Mouse (Mus musculus): Measurements from ENCODE around the gene Dmap1. TPM values are rescaled to one million over a fixed set of nuclear protein-coding genes. Genes with fewer than 3 reads are reported as not detected.
A peak's percentile ranks its signal among the peaks of the same experiment; 100 is the strongest.

Dmap1 gene
- 81.9 and 83.3 TPM in 2 replicates for polyA plus RNA-seq (2015; fragmentation: Nextera tagmentation; extraction: Ambion mirVana)

DNA sequence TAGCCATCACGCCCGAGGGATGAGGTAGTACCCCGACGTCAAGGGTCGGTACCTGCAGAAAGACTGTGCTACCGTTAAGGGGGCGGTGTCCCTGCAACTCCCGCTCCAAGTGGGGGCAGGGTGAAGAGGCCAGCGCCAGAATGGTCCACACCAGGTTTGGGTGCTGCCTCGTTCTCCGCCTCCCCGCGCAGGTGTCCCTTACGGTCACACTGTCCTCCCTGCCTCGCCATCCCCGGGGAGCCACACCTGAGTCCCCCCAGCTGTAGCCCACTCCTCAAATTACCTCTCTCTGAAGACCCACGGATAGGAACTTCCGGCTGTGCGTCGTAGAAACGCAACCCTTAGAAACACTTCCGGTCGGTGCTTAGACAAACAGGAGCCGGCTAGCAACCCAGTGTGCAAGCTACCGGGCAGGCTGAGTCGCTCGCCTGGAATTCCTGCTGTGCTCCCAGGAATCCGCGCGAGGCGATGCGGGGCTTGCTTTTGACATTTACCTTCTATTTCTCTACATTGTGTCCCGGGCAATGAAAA, at the start of gene Dmap1:
TSS of gene Dmap1 (minus strand) at position 343 of the 531 bp plus-strand sequence.
- H3K9me3 ChIP-seq (replicated peaks; ENCODE audit: control insufficient read depth, low read length, poor library complexity, severe bottlenecking): no peaks in the 10 kb centered on the region
- H3K9ac ChIP-seq (ENCODE audit: low read depth, low read length): peak within 1 kb of the TSS; percentile 91
- peaks cover 16% of the 10 kb centered on the region for H3K4me1 ChIP-seq (ENCODE audit: control insufficient read depth, insufficient read depth, low read length)
- peak; percentile 90 for ATAC-seq
- no peaks in the 10 kb centered on the region for H3K27me3 ChIP-seq (ENCODE audit: control insufficient read depth, insufficient read depth, low read depth, low read length)
- WGBS: under 1% methylated on average over 33 of the region's 33 CpGs
- peak within 1 kb of the TSS; percentile 92 for H3K4me3 ChIP-seq (ENCODE audit: low read depth, low read length)
- H3K4me2 ChIP-seq (ENCODE audit: low read length): peak within 1 kb of the TSS; percentile 96
- H3K36me3 ChIP-seq (ENCODE audit: control insufficient read depth, insufficient read depth, low read length): peaks cover 7% of the 10 kb centered on the region; the same call in 1 of the 2 replicates
- H3K27ac ChIP-seq (ENCODE audit: low read length): peak within 1 kb of the TSS; percentile 28; the same call in 1 of the 2 replicates

DNA sequence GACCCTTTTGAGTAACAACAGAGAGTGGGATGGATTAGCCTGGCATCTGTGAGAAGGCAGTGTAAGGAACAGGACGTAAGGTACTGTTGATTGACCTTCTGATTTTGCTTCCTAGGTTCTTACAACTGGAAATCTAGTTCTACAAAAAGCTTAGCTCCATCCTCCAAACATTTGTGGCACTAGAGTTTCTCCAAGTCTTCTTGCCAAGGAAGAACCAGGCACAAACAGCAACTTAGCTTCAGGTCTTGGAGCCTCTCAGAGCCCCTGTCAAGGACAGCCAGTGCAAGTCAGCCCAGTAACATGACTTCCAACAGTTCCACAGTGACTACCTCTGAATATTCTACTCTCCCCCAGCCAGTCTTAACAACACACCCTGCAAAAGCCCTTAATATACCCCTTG, 42.0 kb upstream of the Dmap1 start, which contains the start of gene Gm12845:
TSS of gene Gm12845 (plus strand) at position 301 of the 400 bp plus-strand sequence.
- Histone ChIP-seq H3K9ac (ENCODE audit: low read depth, low read length) (no peak within 1 kb of the TSS), H3K4me1 (ENCODE audit: control insufficient read depth, insufficient read depth, low read length) (no peaks in the 10 kb centered on the region), H3K4me3 (ENCODE audit: low read depth, low read length) (no peak within 1 kb of the TSS), H3K27ac (ENCODE audit: low read length) (no peak within 1 kb of the TSS), H3K36me3 (ENCODE audit: control insufficient read depth, insufficient read depth, low read length) (no peaks in the 10 kb centered on the region), H3K9me3 (replicated peaks; ENCODE audit: control insufficient read depth, low read length, poor library complexity, severe bottlenecking) (no peaks in the 10 kb centered on the region), H3K27me3 (ENCODE audit: control insufficient read depth, insufficient read depth, low read depth, low read length) (no peaks in the 10 kb centered on the region), H3K4me2 (ENCODE audit: low read length) (no peak within 1 kb of the TSS)
- no peak for ATAC-seq
- WGBS: 81% methylated on average over 1 of the region's 1 CpGs

- ATAC-seq: no peak
- H3K9me3 ChIP-seq (replicated peaks; ENCODE audit: control insufficient read depth, low read length, poor library complexity, severe bottlenecking): no peaks in the 10 kb centered on the region
Observed at GRCm38 (mm10) chr4:117713303-117714098, 31.4 kb upstream of the Dmap1 start.

GRCm38 (mm10) chr4:117712314-117712713, 30.2 kb upstream of the Dmap1 start:
- no peaks in the 10 kb centered on the region for H3K36me3 ChIP-seq (ENCODE audit: control insufficient read depth, insufficient read depth, low read length)
- H3K27me3 ChIP-seq (ENCODE audit: control insufficient read depth, insufficient read depth, low read depth, low read length): no peaks in the 10 kb centered on the region
- no peak for ATAC-seq
- H3K27ac ChIP-seq (ENCODE audit: low read length): no peak overlapping the region
- WGBS: 87% methylated on average over 3 of the region's 3 CpGs
- H3K9ac ChIP-seq (ENCODE audit: low read depth, low read length): no peak overlapping the region
- H3K4me2 ChIP-seq (ENCODE audit: low read length): no peak overlapping the region
- H3K4me1 ChIP-seq (ENCODE audit: control insufficient read depth, insufficient read depth, low read length): no peaks in the 10 kb centered on the region
- no peaks in the 10 kb centered on the region for H3K9me3 ChIP-seq (replicated peaks; ENCODE audit: control insufficient read depth, low read length, poor library complexity, severe bottlenecking)
- no peak overlapping the region for H3K4me3 ChIP-seq (ENCODE audit: low read depth, low read length)

More at GRCm38 (mm10) chr4:117713303-117714098, 31.4 kb upstream of the Dmap1 start:
- Histone ChIP-seq H3K27me3 (ENCODE audit: control insufficient read depth, insufficient read depth, low read depth, low read length) (no peaks in the 10 kb centered on the region), H3K4me2 (ENCODE audit: low read length) (no peak overlapping the region), H3K36me3 (ENCODE audit: control insufficient read depth, insufficient read depth, low read length) (no peaks in the 10 kb centered on the region), H3K9ac (ENCODE audit: low read depth, low read length) (no peak overlapping the region), H3K27ac (ENCODE audit: low read length) (no peak overlapping the region), H3K4me3 (ENCODE audit: low read depth, low read length) (no peak overlapping the region), H3K4me1 (ENCODE audit: control insufficient read depth, insufficient read depth, low read length) (no peaks in the 10 kb centered on the region)
- WGBS: 76% methylated on average over 6 of the region's 6 CpGs

DNA sequence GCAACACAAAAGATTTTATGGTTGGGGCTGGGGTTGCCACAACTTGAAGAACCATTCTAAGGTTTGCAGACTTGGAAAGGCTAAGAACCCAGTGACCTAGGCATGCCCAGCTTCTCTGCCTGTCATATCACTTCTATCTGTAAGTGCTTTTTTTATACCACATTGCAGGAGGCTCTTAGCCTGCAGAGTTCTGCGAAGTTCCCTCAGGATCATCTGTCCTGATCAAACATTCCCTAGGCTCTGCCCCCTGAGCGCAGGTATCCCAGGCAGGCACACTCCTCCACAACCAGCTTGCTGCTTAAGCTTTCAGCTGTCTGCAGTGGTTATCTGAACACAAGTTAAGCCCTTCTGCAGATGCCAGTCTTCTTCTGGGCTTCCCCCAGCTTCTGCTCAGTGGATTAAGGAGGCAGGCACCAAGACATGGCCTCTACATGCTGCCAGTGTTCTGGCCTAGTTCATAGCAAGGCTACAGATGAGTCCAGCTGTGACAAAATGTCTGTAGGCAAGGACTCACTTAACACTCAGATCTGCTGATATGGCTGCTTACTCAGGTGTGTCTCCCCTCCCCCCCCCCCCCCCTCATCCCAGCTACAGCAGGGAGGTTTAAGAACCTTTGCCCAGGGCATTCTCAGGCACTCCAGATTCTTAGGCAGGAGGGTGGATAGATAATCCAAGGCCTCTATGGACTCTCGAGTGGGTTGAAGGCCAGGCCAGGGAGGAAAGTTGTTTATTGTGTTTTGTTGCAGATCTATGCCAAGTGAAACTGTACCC, 26.9 kb upstream of the Dmap1 start:
- H3K4me2 ChIP-seq (ENCODE audit: low read length): no peak overlapping the region
- 71% methylated on average over 3 of the region's 3 CpGs for WGBS

DNA sequence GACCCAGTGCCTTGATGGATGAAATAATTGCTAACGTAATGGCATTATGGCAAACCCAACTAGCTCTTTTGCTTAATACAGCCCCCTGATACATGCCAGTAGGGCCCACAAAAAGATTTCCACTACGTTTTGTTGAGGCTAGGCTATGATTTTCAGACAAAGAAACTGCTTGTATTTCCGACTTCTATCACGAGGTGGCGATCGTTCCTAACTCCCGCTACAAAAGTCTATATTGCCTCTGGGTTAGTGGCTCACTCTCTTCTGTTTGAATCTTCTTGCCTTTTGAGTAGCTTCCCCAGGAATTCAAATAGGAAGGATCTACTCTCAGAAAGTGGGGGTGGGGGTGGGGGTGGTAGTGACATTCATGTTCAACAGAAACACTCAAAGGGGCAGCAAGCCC, 23.3 kb upstream of the Dmap1 start:
- Histone ChIP-seq H3K27me3 (ENCODE audit: control insufficient read depth, insufficient read depth, low read depth, low read length) (no peaks in the 10 kb centered on the region), H3K9me3 (replicated peaks; ENCODE audit: control insufficient read depth, low read length, poor library complexity, severe bottlenecking) (no peaks in the 10 kb centered on the region), H3K27ac (ENCODE audit: low read length) (no peak overlapping the region), H3K9ac (ENCODE audit: low read depth, low read length) (no peak overlapping the region), H3K4me2 (ENCODE audit: low read length) (no peak overlapping the region), H3K36me3 (ENCODE audit: control insufficient read depth, insufficient read depth, low read length) (no peaks in the 10 kb centered on the region), H3K4me3 (ENCODE audit: low read depth, low read length) (no peak overlapping the region), H3K4me1 (ENCODE audit: control insufficient read depth, insufficient read depth, low read length) (no peaks in the 10 kb centered on the region)
- no peak for ATAC-seq
- WGBS: 6% methylated on average over 7 of the region's 7 CpGs

More for the DNA sequence above, 26.9 kb upstream of the Dmap1 start:
- no peak for ATAC-seq
- Histone ChIP-seq H3K9me3 (replicated peaks; ENCODE audit: control insufficient read depth, low read length, poor library complexity, severe bottlenecking) (no peaks in the 10 kb centered on the region), H3K27me3 (ENCODE audit: control insufficient read depth, insufficient read depth, low read depth, low read length) (no peaks in the 10 kb centered on the region), H3K27ac (ENCODE audit: low read length) (no peak overlapping the region), H3K4me1 (ENCODE audit: control insufficient read depth, insufficient read depth, low read length) (no peaks in the 10 kb centered on the region), H3K36me3 (ENCODE audit: control insufficient read depth, insufficient read depth, low read length) (no peaks in the 10 kb centered on the region), H3K4me3 (ENCODE audit: low read depth, low read length) (no peak overlapping the region), H3K9ac (ENCODE audit: low read depth, low read length) (no peak overlapping the region)

GRCm38 (mm10) chr4:117686354-117686753, 4.3 kb upstream of the Dmap1 start:
- Histone ChIP-seq H3K9ac (ENCODE audit: low read depth, low read length) (no peak overlapping the region), H3K4me3 (ENCODE audit: low read depth, low read length) (no peak overlapping the region), H3K4me1 (ENCODE audit: control insufficient read depth, insufficient read depth, low read length) (peaks cover 10% of the 10 kb centered on the region), H3K27me3 (ENCODE audit: control insufficient read depth, insufficient read depth, low read depth, low read length) (no peaks in the 10 kb centered on the region), H3K9me3 (replicated peaks; ENCODE audit: control insufficient read depth, low read length, poor library complexity, severe bottlenecking) (no peaks in the 10 kb centered on the region), H3K27ac (ENCODE audit: low read length) (no peak overlapping the region), H3K36me3 (ENCODE audit: control insufficient read depth, insufficient read depth, low read length) (no peaks in the 10 kb centered on the region), H3K4me2 (ENCODE audit: low read length) (no peak overlapping the region)
- 79% methylated on average over 4 of the region's 4 CpGs for WGBS
- no peak for ATAC-seq

DNA sequence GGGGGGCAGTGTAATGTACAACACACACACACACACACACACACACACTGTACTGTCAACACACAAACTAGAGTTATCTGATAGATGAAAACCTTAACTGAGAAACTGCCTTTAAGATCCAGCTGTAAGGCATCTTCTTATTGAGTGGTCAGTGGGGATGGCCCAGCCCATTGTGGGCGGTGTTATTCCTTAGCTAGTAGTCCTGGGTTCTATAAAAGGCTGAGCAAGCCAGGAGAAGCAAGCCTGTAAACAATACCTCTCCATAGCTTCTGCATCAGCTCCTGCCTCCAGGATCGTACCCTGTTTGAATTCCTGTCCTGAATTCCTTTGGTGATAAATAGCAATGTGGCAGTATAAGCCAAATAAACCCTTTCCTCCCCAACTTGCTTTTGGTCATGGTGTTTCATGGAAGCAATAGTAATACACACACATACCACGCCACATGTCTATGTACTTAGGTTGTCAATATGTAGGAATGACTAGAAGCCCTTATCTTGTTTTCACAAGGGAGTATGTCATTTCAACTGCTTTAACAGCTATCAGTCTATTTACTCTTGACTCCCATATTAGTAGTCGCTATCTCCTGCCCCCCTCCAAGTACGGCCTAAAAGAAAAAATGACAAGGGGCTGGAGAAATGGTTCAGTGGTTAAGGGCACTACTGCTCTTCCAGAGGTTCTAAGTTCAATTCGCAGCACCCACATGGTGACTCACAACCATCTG, 1.1 kb upstream of the Dmap1 start:
- H3K36me3 ChIP-seq (ENCODE audit: control insufficient read depth, insufficient read depth, low read length): peaks cover 3% of the 10 kb centered on the region; the same call in 1 of the 2 replicates

More for the DNA sequence above, 1.1 kb upstream of the Dmap1 start:
- H3K4me1 ChIP-seq (ENCODE audit: control insufficient read depth, insufficient read depth, low read length): peaks cover 16% of the 10 kb centered on the region
- WGBS: 81% methylated on average over 6 of the region's 6 CpGs
- no peak overlapping the region for H3K4me2 ChIP-seq (ENCODE audit: low read length)
- ATAC-seq: no peak
- no peaks in the 10 kb centered on the region for H3K9me3 ChIP-seq (replicated peaks; ENCODE audit: control insufficient read depth, low read length, poor library complexity, severe bottlenecking)
- H3K27ac ChIP-seq (ENCODE audit: low read length): no peak overlapping the region
- no peak overlapping the region for H3K9ac ChIP-seq (ENCODE audit: low read depth, low read length)
- no peaks in the 10 kb centered on the region for H3K27me3 ChIP-seq (ENCODE audit: control insufficient read depth, insufficient read depth, low read depth, low read length)
- H3K4me3 ChIP-seq (ENCODE audit: low read depth, low read length): no peak overlapping the region
